Mouse (Mus musculus) kidney, embryonic 15.5 days (tissue): ENCODE data around the gene Gm10061. TPM values are rescaled to one million over a fixed set of nuclear protein-coding genes. Genes with fewer than 3 reads are reported as not detected.
"Not testable (repeated sequence)": the region's sequence is repeated elsewhere in the genome, so short reads cannot be mapped to it uniquely, and the experiment has no call there.

Experiments used
- ATAC-seq: fragments of 200-750 bp; cut with Nextera tagmentation; replicated peaks from 2 replicates; pipeline ENCODE4 v1.8.0; 2017; ENCODE audit warnings: moderate TSS enrichment; ENCODE audit not compliant: low FRiP score
- H3K27ac ChIP-seq: fragments of 300-500 bp; sonication (generic); 2 replicates; pipeline ENCODE4 v1.5.1; 2015; ENCODE audit warnings: mild to moderate bottlenecking, inconsistent platforms
- H3K27me3 ChIP-seq: fragments of 300-500 bp; sonication (generic); 2 replicates; pipeline ENCODE4 v1.6.1; 2015; ENCODE audit warnings: inconsistent platforms
- H3K36me3 ChIP-seq: fragments of 300-500 bp; sonication (generic); 2 replicates; pipeline ENCODE4 v1.6.1; 2015; ENCODE audit warnings: inconsistent platforms
- H3K4me1 ChIP-seq: fragments of 300-500 bp; sonication (generic); 2 replicates; pipeline ENCODE4 v1.6.1; 2015; ENCODE audit warnings: inconsistent platforms
- H3K4me2 ChIP-seq: fragments of 300-500 bp; sonication (generic); 2 replicates; pipeline ENCODE4 v1.6.1; 2015; ENCODE audit warnings: moderate library complexity, mild to moderate bottlenecking, inconsistent platforms
- H3K4me3 ChIP-seq: fragments of 300-500 bp; sonication (generic); replicated peaks from 2 replicates; pipeline ENCODE4 v1.5.1; 2015; ENCODE audit warnings: mild to moderate bottlenecking, inconsistent platforms
- H3K9ac ChIP-seq: fragments of 300-500 bp; sonication (generic); 2 replicates; pipeline ENCODE4 v1.6.1; 2015; ENCODE audit warnings: mild to moderate bottlenecking, inconsistent platforms
- H3K9me3 ChIP-seq: fragments of 300-500 bp; sonication (generic); replicated peaks from 2 replicates; pipeline ENCODE4 v1.6.1; 2016; ENCODE audit warnings: inconsistent platforms
- WGBS: fragments of 180-500 bp; shearing (Covaris S2); methylation state at CpG from one replicate; pipeline ENCODE4 v1.1.7; 2015; ENCODE audit warnings: mixed read lengths; 5-methylcytosine and 5-hydroxymethylcytosine counted together
- polyA plus RNA-seq: library from polyadenylated mRNA; unstranded; fragments of >200 nt; fragmentation: Nextera tagmentation; extraction: Ambion mirVana; gene quantifications from 2 replicates; pipeline ENCODE4 v1.2.1, GENCODE M21; 2015

Gene Gm10061
- polyA plus RNA-seq: not detected in 2 replicates

GRCm38 (mm10) chr16:89150786-89151185 lies at the start of gene Gm10061:
Gm10061 (plus strand) TSS chr16:89151086.
- no peaks in the 10 kb centered on the region for H3K36me3 ChIP-seq
- WGBS: 100% methylated on average over 1 of the region's 1 CpGs
- H3K27ac ChIP-seq: no peak within 1 kb of the TSS
- no peaks in the 10 kb centered on the region for H3K4me1 ChIP-seq
- no peak within 1 kb of the TSS for H3K9ac ChIP-seq
- no peaks in the 10 kb centered on the region for H3K27me3 ChIP-seq
- H3K9me3 ChIP-seq: no peaks in the 10 kb centered on the region
- no peak within 1 kb of the TSS for H3K4me2 ChIP-seq
- no peak for ATAC-seq
- no peak within 1 kb of the TSS for H3K4me3 ChIP-seq

- Histone ChIP-seq H3K27ac (no peak within 1 kb of the TSS), H3K9me3 (no peaks in the 10 kb centered on the region), H3K27me3 (no peaks in the 10 kb centered on the region), H3K36me3 (no peaks in the 10 kb centered on the region), H3K4me1 (no peaks in the 10 kb centered on the region), H3K4me3 (no peak within 1 kb of the TSS), H3K4me2 (no peak within 1 kb of the TSS), H3K9ac (no peak within 1 kb of the TSS)
- no peak for ATAC-seq
- 97% methylated on average over 1 of the region's 1 CpGs for WGBS
These were observed 10.3 kb upstream of the Gm10061 start, which contains the start of gene Gm6358 for GRCm38 (mm10) chr16:89140551-89140950. Gm6358 (plus strand) TSS chr16:89140851.

DNA sequence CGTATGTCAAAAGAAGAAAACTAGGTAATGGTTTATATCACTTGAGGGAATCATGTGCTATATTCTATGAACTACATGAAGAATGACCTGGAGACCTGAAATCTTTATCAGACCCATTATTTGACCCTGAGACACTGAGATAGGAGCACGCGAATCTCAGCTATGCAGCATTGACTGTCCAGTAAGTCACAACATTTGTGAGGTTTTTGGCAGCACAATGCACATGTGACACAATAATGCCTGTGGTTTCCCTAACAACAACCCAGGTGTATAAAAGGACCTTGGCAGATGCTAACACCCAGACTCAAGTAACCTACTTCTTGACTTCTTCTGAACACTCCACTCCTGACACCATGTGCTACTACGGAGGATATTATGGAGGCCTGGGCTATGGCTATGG lies 6.8 kb downstream of the Gm10061 start, which contains the start of gene Gm9789:
Gm9789 (plus strand) TSS at position 301 of the 400 bp plus-strand sequence.
- ATAC-seq: no peak
- H3K4me2 ChIP-seq: no peak within 1 kb of the TSS
- H3K27me3 ChIP-seq: no peaks in the 10 kb centered on the region
- WGBS: 87% methylated on average over 4 of the region's 4 CpGs
- H3K36me3 ChIP-seq: no peaks in the 10 kb centered on the region
- H3K9ac ChIP-seq: no peak within 1 kb of the TSS
- H3K4me1 ChIP-seq: no peaks in the 10 kb centered on the region
- H3K4me3 ChIP-seq: no peak within 1 kb of the TSS
- no peak within 1 kb of the TSS for H3K27ac ChIP-seq
- no peaks in the 10 kb centered on the region for H3K9me3 ChIP-seq

DNA sequence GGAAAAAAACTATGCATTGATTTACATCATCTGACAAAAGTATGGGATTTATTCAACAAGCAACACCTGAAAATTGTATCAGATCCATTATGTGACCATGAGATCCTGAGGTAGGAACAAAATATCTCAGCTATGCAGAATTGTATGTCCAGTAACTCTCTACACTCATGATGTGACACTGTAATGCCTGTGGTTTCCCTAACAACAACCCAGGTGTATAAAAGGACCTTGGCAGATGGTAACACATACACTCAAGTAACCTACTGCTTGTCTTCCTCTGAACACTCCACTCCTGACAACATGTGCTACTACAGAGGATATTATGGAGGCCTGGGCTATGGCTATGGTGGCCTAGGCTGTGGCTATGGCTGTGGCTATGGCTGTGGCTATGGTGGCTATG lies 18.3 kb downstream of the Gm10061 start, which contains the start of gene Gm7735:
Gm7735 (plus strand) TSS at position 301 of the 400 bp plus-strand sequence.
- not testable (repeated sequence) for H3K4me2 ChIP-seq, H3K36me3 ChIP-seq, H3K27me3 ChIP-seq, ATAC-seq, H3K27ac ChIP-seq, H3K4me1 ChIP-seq, H3K9ac ChIP-seq, H3K4me3 ChIP-seq, H3K9me3 ChIP-seq

DNA sequence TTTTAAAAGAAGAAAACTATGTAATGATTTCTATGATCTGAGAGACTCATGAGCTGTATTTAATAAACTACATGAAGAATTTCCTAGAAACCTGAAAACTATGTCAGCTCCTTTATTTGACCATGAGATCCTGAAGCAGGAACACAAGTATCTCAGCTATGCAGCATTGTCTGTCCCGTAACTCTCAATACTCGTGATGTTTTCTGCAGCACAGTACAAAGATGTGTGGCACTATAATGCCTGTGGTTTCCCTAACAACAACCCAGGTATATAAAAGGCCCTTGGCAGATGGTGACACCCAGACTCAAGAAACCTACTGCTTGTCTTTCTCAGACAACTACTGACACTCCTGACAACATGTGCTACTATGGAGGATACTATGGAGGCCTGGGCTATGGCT lies 23.5 kb downstream of the Gm10061 start, which contains the start of gene 1110057P08Rik:
1110057P08Rik (plus strand) TSS at position 301 of the 400 bp plus-strand sequence.
- H3K36me3 ChIP-seq: no peaks in the 10 kb centered on the region
- H3K27ac ChIP-seq: no peak within 1 kb of the TSS
- no peak within 1 kb of the TSS for H3K4me2 ChIP-seq
- 83% methylated on average over 2 of the region's 2 CpGs for WGBS
- H3K27me3 ChIP-seq: no peaks in the 10 kb centered on the region
- no peak within 1 kb of the TSS for H3K4me3 ChIP-seq
- no peaks in the 10 kb centered on the region for H3K4me1 ChIP-seq
- H3K9ac ChIP-seq: no peak within 1 kb of the TSS
- no peak for ATAC-seq
- H3K9me3 ChIP-seq: no peaks in the 10 kb centered on the region

DNA sequence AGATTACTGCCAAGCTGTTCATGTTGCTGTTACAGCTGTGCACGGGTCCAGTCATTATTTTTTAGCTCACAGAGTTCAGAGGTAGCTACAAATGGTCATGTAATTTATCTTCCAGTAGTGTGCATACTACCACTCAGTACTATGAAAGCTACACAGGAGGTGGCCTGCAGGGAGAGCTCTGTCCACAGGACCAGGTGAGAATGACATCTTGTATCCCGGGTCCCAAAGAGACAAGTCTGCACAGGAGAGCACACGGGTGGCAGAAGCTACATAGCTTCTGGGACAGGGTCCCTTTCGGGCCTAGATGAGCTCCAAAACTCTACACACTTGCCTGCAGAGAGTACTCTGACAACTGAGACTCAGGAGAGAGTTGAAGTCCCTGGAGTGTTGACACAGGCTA lies 37.7 kb downstream of the Gm10061 start:
- no peak overlapping the region for H3K4me3 ChIP-seq
- H3K9ac ChIP-seq: no peak overlapping the region
- WGBS: 78% methylated on average over 4 of the region's 4 CpGs
- no peak overlapping the region for H3K4me2 ChIP-seq
- H3K36me3 ChIP-seq: no peaks in the 10 kb centered on the region
- H3K9me3 ChIP-seq: no peaks in the 10 kb centered on the region
- H3K27me3 ChIP-seq: no peaks in the 10 kb centered on the region
- H3K27ac ChIP-seq: no peak overlapping the region
- ATAC-seq: no peak
- no peaks in the 10 kb centered on the region for H3K4me1 ChIP-seq

Other genes with a start within 250 kb of the Gm10061 start
- gene Krtap19-9b, start 218.8 kb upstream of the Gm10061 start, polyA plus RNA-seq: not detected in 2 replicates
- not detected in 2 replicates for gene Krtap16-3, start 188.2 kb upstream of the Gm10061 start, polyA plus RNA-seq
- not detected in 2 replicates for gene Krtap22-2, start 140.3 kb upstream of the Gm10061 start, polyA plus RNA-seq
- not detected in 2 replicates for gene Gm10229, start 135.8 kb upstream of the Gm10061 start, polyA plus RNA-seq
- gene Krtap6-1, start 119.4 kb upstream of the Gm10061 start, polyA plus RNA-seq: not detected in 2 replicates
- gene Gm10228, start 109.6 kb upstream of the Gm10061 start, polyA plus RNA-seq: not detected in 2 replicates
- not detected in 2 replicates for gene Krtap6-5, start 103.2 kb upstream of the Gm10061 start, polyA plus RNA-seq
- not detected in 2 replicates for gene 1110025L11Rik, start 87.1 kb upstream of the Gm10061 start, polyA plus RNA-seq
- not detected in 2 replicates for gene Krtap6-3, start 67.1 kb upstream of the Gm10061 start, polyA plus RNA-seq
- not detected in 2 replicates for gene Gm6358, start 10.2 kb upstream of the Gm10061 start, polyA plus RNA-seq
- gene Gm9789, start 6.9 kb downstream of the Gm10061 start, polyA plus RNA-seq: not detected in 2 replicates
- gene Gm7735, start 18.4 kb downstream of the Gm10061 start, polyA plus RNA-seq: not detected in 2 replicates
- not detected in 2 replicates for gene 1110057P08Rik, start 23.6 kb downstream of the Gm10061 start, polyA plus RNA-seq
- gene Krtap20-2, start 54.8 kb downstream of the Gm10061 start, polyA plus RNA-seq: not detected in 2 replicates